Mouse (Mus musculus): ENCODE results near the gene Pla2g12b.

GRCm38 (mm10) chr10:59403793-59404149 is 311 bp downstream of the Pla2g12b start:
- TF ChIP-seq EP300 (IDR thresholded peaks at IDR 0.05; ENCODE audit: low read depth): no peak
- no peak for TF ChIP-seq CTCF (IDR thresholded peaks at IDR 0.05; ENCODE audit: low read depth)
